Mouse (Mus musculus) megakaryocyte, embryonic 14.5 days (primary cell): Measurements from ENCODE around the gene 2810408A11Rik.

Source experiments
- FLI1 ChIP-seq: IDR thresholded peaks from 2 replicates; pipeline ENCODE4 v1.6.1; 2012; ENCODE audit warnings: low read length, inconsistent platforms, mixed read lengths
- GATA1 ChIP-seq: IDR thresholded peaks from 3 replicates; pipeline ENCODE4 v1.6.1; 2012; ENCODE audit warnings: mixed read lengths, low read length, inconsistent platforms, borderline replicate concordance

DNA sequence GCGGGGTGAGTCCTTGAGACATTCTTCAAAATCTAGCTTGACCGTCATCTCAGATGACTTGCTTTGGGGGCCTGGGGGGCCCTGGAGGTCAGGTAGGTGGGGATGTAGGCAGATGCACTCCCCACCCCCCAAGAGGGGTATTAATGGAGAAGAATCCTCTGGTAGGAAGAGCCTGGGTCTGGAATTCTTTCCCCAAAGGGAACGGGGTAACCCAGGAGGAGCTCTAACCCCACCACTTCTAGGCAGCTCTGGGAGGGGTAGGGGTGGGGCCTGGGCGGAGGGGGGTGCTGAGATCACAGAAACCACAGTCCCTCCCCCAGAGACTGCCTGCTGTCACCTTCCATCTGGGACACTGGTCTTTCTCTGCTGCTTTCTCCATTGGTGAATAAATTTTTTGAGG is 5.5 kb downstream of the 2810408A11Rik start, which contains the start of gene Acap1:
- TF ChIP-seq GATA1 (no peak), FLI1 (no peak)
